Mouse (Mus musculus) midbrain, embryonic 14.5 days (tissue): ENCODE measurements around the gene Prol1. TPM values are rescaled to one million over a fixed set of nuclear protein-coding genes. Genes with fewer than 3 reads are reported as not detected.
"Not testable (repeated sequence)": the region's sequence is repeated elsewhere in the genome, so short reads cannot be mapped to it uniquely, and the experiment has no call there.

Source experiments
- ATAC-seq: fragments of 200-750 bp; cut with Nextera tagmentation; 2 replicates; pipeline ENCODE4 v1.8.0; 2017; ENCODE audit warnings: moderate number of reproducible peaks, moderate library complexity; ENCODE audit not compliant: low FRiP score, low TSS enrichment
- DNase-seq: peaks from one replicate; pipeline ENCODE4 v3.0.0-alpha.2; 2015
- H3K27ac ChIP-seq: fragments of 300-500 bp; sonication (generic); replicated peaks from 2 replicates; pipeline ENCODE4 v1.5.1; 2014; ENCODE audit warnings: mild to moderate bottlenecking, low read depth, low read length, moderate library complexity
- H3K27me3 ChIP-seq: fragments of 300-500 bp; sonication (generic); 2 replicates; pipeline ENCODE4 v1.6.1; 2014; ENCODE audit warnings: low read length, control low read depth, mixed read lengths; ENCODE audit not compliant: control insufficient read depth, insufficient read depth
- H3K36me3 ChIP-seq: fragments of 300-500 bp; sonication (generic); 2 replicates; pipeline ENCODE4 v1.6.1; 2014; ENCODE audit warnings: low read length, control low read depth; ENCODE audit not compliant: control insufficient read depth, insufficient read depth
- H3K4me1 ChIP-seq: fragments of 300-500 bp; sonication (generic); 2 replicates; pipeline ENCODE4 v1.6.1; 2014; ENCODE audit warnings: mild to moderate bottlenecking, antibody characterized with exemption, low read length, control low read depth; ENCODE audit not compliant: control insufficient read depth, insufficient read depth
- H3K4me2 ChIP-seq: fragments of 300-500 bp; sonication (generic); 2 replicates; pipeline ENCODE4 v1.6.1; 2014; ENCODE audit warnings: mild to moderate bottlenecking, low read length, moderate library complexity
- H3K4me3 ChIP-seq: fragments of 300-500 bp; sonication (generic); replicated peaks from 2 replicates; pipeline ENCODE4 v1.5.1; 2014; ENCODE audit warnings: low read depth, low read length
- H3K9ac ChIP-seq: fragments of 300-500 bp; sonication (generic); replicated peaks from 2 replicates; pipeline ENCODE4 v1.6.1; 2014; ENCODE audit warnings: mild to moderate bottlenecking, low read length, moderate library complexity
- H3K9me3 ChIP-seq: fragments of 300-500 bp; sonication (generic); 2 replicates; pipeline ENCODE4 v1.6.1; 2016; ENCODE audit warnings: low read length, control low read depth, mixed read lengths; ENCODE audit not compliant: control insufficient read depth
- WGBS: fragments of 180-500 bp; shearing (Covaris S2); extraction: QIAGEN DNeasy Blood & Tissue Kit; methylation state at CpG from one replicate; pipeline ENCODE4 v1.1.7; 2014; 5-methylcytosine and 5-hydroxymethylcytosine counted together
- polyA plus RNA-seq: library from polyadenylated mRNA; unstranded; fragments of >200 nt; fragmentation: Nextera tagmentation; extraction: Ambion mirVana; gene quantifications from 2 replicates; pipeline ENCODE4 v1.2.1, GENCODE M21; 2014

Gene Prol1
- polyA plus RNA-seq = not detected in 2 replicates

- Histone ChIP-seq H3K4me1 (no peaks in the 10 kb centered on the region), H3K9ac (no peak within 1 kb of the TSS), H3K4me3 (no peak within 1 kb of the TSS), H3K36me3 (no peaks in the 10 kb centered on the region), H3K27ac (no peak within 1 kb of the TSS), H3K9me3 (no peaks in the 10 kb centered on the region), H3K4me2 (no peak within 1 kb of the TSS), H3K27me3 (no peaks in the 10 kb centered on the region)
- WGBS = 95% methylated on average over 1 of the region's 1 CpGs
- ATAC-seq (no peak), DNase-seq (no peak)
These were observed at the start of gene Prol1 for GRCm38 (mm10) chr5:88317012-88317411. TSS of gene Prol1 (plus strand) at chr5:88317312.

GRCm38 (mm10) chr5:88268619-88269018 is 48.5 kb upstream of the Prol1 start, which contains the start of gene Gm7714:
TSS of gene Gm7714 (plus strand) at chr5:88268919.
- 80% methylated on average over 1 of the region's 1 CpGs for WGBS
- no peak within 1 kb of the TSS for H3K27ac ChIP-seq
- no peaks in the 10 kb centered on the region for H3K9me3 ChIP-seq
- H3K9ac ChIP-seq = no peak within 1 kb of the TSS
- H3K4me3 ChIP-seq = no peak within 1 kb of the TSS
- no peaks in the 10 kb centered on the region for H3K27me3 ChIP-seq
- no peaks in the 10 kb centered on the region for H3K4me1 ChIP-seq
- no peak within 1 kb of the TSS for H3K4me2 ChIP-seq
- DNase-seq (no peak), ATAC-seq (no peak)
- H3K36me3 ChIP-seq = no peaks in the 10 kb centered on the region

DNA sequence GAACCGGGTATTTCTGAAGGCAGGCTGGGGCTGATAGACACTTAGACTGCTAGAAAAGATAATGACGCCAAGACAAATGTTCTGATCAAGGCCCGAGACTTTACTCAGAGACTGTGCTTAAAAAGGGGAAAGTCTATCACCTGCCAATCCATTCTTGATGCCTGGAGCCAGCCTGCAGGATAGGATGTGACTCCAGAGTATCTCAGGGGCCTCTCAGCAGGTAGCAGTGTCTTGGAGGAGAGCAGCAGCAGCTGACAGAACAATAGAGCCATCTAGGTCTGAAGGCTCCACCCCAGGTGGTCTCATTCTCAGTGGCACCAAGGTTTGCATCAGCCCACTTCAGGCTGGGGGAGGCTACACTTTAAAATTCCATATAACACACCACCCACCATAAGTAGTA is 5.8 kb upstream of the Prol1 start:
- not testable (repeated sequence) for H3K4me2 ChIP-seq, H3K9ac ChIP-seq, H3K27me3 ChIP-seq, H3K27ac ChIP-seq, H3K4me3 ChIP-seq, DNase-seq, ATAC-seq, H3K36me3 ChIP-seq, H3K4me1 ChIP-seq, H3K9me3 ChIP-seq
- WGBS = 65% methylated on average over 3 of the region's 3 CpGs

DNA sequence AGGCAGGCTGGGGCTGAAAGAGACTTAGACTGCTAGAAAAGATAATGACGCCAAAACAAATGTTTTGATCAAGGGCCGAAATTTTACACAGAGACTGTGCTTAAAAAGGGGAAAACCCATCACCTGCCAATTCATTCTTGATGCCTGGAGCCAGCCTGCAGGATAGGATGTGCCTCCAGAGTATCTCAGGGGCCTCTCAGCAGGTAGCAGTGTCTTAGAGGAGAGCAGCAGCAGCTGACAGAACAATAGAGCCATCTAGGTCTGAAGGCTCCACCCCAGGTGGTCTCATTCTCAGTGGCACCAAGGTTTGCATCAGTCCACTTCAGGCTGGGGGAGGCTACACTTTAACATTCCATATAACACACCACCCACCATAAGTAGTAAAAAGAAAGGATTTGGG is 31.4 kb downstream of the Prol1 start:
- not testable (repeated sequence) for H3K4me2 ChIP-seq, ATAC-seq, H3K4me1 ChIP-seq, H3K4me3 ChIP-seq, H3K9me3 ChIP-seq, DNase-seq, H3K27ac ChIP-seq, H3K27me3 ChIP-seq, H3K9ac ChIP-seq, H3K36me3 ChIP-seq
- 44% methylated on average over 2 of the region's 2 CpGs for WGBS

DNA sequence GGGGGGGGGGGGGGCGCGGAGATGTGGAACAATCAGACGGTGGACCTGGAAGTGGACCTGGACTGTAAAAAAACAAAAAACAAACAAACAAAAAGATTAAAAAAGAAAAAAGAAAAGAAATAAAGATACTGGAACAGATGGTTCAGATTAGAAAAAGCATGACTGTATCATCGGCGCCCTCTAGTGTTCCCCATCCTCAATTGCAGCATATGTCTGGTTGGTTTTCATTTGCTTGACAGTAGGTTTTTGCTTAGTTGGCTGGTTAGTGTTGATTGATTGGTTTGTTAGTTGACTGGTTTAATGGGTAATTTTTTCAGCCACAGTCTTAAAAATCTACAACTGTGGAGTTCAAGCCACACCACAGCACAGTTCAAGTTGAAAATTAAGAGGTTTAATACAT is 47.7 kb downstream of the Prol1 start:
- 8% methylated on average over 5 of the region's 5 CpGs for WGBS
- H3K36me3 ChIP-seq = no peaks in the 10 kb centered on the region
- H3K9ac ChIP-seq = no peak overlapping the region
- H3K27me3 ChIP-seq = no peaks in the 10 kb centered on the region
- ATAC-seq = no peak
- H3K4me2 ChIP-seq = no peak overlapping the region
- peak; percentile 73 for DNase-seq
- H3K27ac ChIP-seq = no peak overlapping the region
- no peaks in the 10 kb centered on the region for H3K4me1 ChIP-seq
- H3K4me3 ChIP-seq = no peak overlapping the region
- no peaks in the 10 kb centered on the region for H3K9me3 ChIP-seq

DNA sequence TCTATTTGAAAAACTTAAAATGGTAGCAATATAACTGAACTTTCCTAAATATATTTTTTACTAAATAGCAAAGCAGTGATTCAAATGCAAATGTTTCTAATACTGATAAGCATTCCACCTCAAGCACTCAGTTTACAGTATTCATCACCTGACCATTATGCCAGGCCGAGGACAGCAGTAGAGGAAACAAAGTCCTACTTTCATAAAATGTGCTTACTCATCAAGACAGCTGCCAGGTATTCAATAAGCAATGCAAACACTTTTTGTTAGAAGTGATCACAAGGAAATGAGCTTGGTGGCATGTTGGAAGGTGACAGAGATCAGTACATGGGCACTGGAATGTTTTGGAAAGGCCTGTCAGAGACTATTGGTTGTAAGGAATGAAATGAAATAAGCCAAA is 49.8 kb downstream of the Prol1 start:
- 78% methylated on average over 1 of the region's 1 CpGs for WGBS
- Histone ChIP-seq H3K9ac (no peak overlapping the region), H3K27me3 (no peaks in the 10 kb centered on the region), H3K4me2 (no peak overlapping the region), H3K9me3 (no peaks in the 10 kb centered on the region), H3K4me3 (no peak overlapping the region), H3K36me3 (no peaks in the 10 kb centered on the region), H3K4me1 (no peaks in the 10 kb centered on the region), H3K27ac (no peak overlapping the region)
- DNase-seq = no peak
- no peak for ATAC-seq

GRCm38 (mm10) chr5:88370578-88371232 is 53.6 kb downstream of the Prol1 start:
- no peaks in the 10 kb centered on the region for H3K9me3 ChIP-seq
- no peak overlapping the region for H3K4me3 ChIP-seq
- DNase-seq (no peak), ATAC-seq (no peak)
- WGBS = 80% methylated on average over 6 of the region's 6 CpGs
- H3K27ac ChIP-seq = no peak overlapping the region
- H3K27me3 ChIP-seq = no peaks in the 10 kb centered on the region
- no peaks in the 10 kb centered on the region for H3K36me3 ChIP-seq
- H3K9ac ChIP-seq = no peak overlapping the region
- H3K4me2 ChIP-seq = no peak overlapping the region
- no peaks in the 10 kb centered on the region for H3K4me1 ChIP-seq

DNA sequence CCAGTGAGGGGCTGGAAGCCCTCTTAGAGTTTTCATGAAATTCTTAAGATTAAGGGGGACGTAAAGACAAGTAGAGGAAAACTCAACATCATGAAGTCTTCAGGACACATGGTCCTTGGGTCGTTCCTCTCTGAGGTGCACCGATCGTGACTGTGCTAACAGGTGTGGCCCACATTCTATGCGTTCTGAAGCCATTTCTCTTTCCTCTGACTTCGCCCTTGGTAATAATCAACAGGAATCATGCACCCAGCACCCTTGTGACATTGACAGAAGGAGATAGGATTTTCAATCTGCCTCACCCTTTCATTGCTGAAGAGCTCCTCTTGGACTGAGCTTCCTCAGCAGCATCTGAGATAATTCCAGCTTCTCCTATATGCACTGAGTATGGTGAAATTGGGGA is 55.5 kb downstream of the Prol1 start:
- no peaks in the 10 kb centered on the region for H3K4me1 ChIP-seq
- H3K36me3 ChIP-seq = no peaks in the 10 kb centered on the region
- no peak overlapping the region for H3K4me2 ChIP-seq
- DNase-seq = no peak
- ATAC-seq = no peak
- no peak overlapping the region for H3K4me3 ChIP-seq
- no peaks in the 10 kb centered on the region for H3K9me3 ChIP-seq
- no peak overlapping the region for H3K27ac ChIP-seq
- no peaks in the 10 kb centered on the region for H3K27me3 ChIP-seq
- H3K9ac ChIP-seq = no peak overlapping the region
- WGBS = 86% methylated on average over 6 of the region's 6 CpGs

DNA sequence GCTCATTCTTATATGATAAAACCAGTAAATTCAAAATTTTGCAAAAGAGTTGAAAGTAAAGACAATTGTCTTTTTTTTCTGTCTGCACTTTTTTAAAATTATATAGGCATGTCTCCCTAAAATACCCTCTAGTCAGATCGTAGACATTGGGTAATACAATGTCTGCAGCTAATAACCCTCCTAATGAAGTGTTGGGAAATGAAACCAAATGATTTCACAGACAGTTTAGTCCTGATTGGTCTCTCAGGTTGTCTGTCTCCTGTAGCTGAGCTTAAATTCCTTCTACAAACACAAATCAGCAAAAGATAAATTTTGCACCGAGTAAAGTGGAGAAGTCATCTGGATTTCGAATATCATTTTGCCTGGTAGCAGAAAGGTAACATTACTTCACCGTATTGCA is 58.7 kb downstream of the Prol1 start, which contains the start of gene Amtn:
Gene Amtn, plus strand, starts transcription at position 301 of the 400 bp plus-strand sequence.
- Histone ChIP-seq H3K9ac (no peak within 1 kb of the TSS), H3K9me3 (no peaks in the 10 kb centered on the region), H3K4me1 (no peaks in the 10 kb centered on the region), H3K36me3 (no peaks in the 10 kb centered on the region), H3K4me3 (no peak within 1 kb of the TSS), H3K27me3 (no peaks in the 10 kb centered on the region), H3K4me2 (no peak within 1 kb of the TSS), H3K27ac (no peak within 1 kb of the TSS)
- 92% methylated on average over 4 of the region's 4 CpGs for WGBS
- ATAC-seq (no peak), DNase-seq (no peak)
